Mouse (Mus musculus): Measurements from ENCODE around the gene Atpaf1.

Atpaf1 gene

DNA sequence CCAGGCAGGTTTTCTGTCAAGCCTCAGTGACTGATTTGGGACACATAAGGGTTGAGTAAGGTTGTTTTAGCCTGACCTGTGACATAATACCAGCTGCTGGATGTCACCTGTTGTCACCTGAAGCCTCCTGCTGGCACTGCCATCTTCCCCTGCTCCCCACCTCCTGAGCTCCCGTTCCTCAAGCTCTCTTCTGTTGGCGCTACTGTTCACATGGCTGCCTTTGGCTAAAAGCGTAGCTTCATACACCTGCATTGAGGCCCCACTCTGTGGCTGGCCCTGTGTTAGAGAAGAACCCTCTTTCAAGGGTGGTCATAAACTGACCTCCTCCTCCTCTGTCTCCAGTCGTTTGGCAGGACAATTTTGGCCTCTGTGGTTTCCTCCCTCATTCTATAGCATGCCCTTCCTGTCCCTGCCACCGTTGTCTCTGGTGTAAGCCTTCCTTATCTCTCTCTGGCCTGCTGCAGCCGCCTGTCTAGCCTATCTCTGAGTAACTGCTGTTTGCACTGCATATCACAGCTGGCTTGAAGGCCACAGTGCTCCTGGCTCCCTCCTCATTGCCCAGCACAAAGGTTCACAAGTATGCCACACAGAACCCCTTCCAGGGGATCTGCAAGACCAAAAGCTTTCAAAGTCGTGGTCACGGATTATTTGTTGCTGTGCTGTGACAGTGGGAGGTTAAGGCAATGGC lies 64.5 kb downstream of the Atpaf1 start:
- DNase-seq (ENCODE audit: low spot score) = no peak

GRCm38 (mm10) chr4:115850111-115850510 lies 65.5 kb downstream of the Atpaf1 start:
- DNase-seq (ENCODE audit: low spot score) = no peak

GRCm38 (mm10) chr4:115850631-115851030 lies 66.0 kb downstream of the Atpaf1 start:
- no peak for DNase-seq (ENCODE audit: low spot score)

- no peak for DNase-seq (ENCODE audit: low spot score)
Measured at GRCm38 (mm10) chr4:115851569-115851968, 67.0 kb downstream of the Atpaf1 start.

GRCm38 (mm10) chr4:115855100-115855499 lies 70.5 kb downstream of the Atpaf1 start:
- no peak for DNase-seq (ENCODE audit: low spot score)

GRCm38 (mm10) chr4:115855609-115856008 lies 71.0 kb downstream of the Atpaf1 start:
- DNase-seq (ENCODE audit: low spot score) = no peak

- no peak for DNase-seq (ENCODE audit: low spot score)
Measured at GRCm38 (mm10) chr4:115856282-115856681, 71.7 kb downstream of the Atpaf1 start.

DNA sequence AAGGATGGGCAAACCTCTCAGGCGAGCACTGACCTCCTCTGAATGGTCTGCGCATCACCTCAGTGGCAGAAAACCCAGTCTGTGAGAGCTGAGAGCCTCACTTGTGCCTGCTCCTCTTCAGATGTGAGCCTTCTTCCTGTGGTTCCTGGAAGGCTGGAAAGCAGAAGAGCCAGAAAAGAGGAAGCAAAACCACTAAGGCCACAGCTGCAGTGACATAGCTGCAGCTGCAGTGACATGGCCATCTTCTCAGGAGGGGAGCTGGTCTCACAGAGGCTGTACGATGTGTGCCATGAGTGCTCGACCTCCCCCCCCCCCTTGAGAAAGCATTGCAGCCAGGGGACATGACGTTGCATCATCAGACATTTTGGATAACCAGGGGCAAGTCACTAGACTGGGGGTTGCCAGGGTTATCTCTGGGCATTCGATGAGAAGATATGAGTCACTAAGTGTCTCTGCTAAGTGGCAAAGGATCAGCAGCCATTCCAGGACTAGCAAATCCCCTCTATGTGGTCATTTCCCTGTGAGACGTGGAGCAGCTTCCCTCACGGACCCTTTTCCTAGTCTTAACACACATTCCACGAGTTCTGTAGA lies 72.8 kb downstream of the Atpaf1 start:
- DNase-seq (ENCODE audit: low spot score) = no peak

- DNase-seq (ENCODE audit: low spot score) = no peak
Measured at GRCm38 (mm10) chr4:115863352-115863751, 78.7 kb downstream of the Atpaf1 start.

GRCm38 (mm10) chr4:115863880-115864279 lies 79.3 kb downstream of the Atpaf1 start:
- no peak for DNase-seq (ENCODE audit: low spot score)

All from layer of hippocampus, adult 11-12 months (tissue).